9 mouse cellular contexts compared by ENCODE assay signal in genomic region chr4:149990212-149990953, GRCm38 (mm10). TPM values are rescaled to one million over a fixed set of nuclear protein-coding genes. Genes with fewer than 3 reads are reported as not detected.
A peak's percentile ranks its signal among the peaks of the same experiment; 100 is the strongest.
DNase-seq lines count a peak whose midpoint lies in the region; ATAC-seq and TF ChIP-seq lines count a peak whose summit lies in the region.
"Had no signal": no experiment of that assay in that cellular context is flagged by ENCODE, and none has a peak within 500 bp of the region (broad histone marks: within the 10 kb centered on the region; RNA-seq: fewer than 3 reads in every experiment).

No protein-coding gene starts in this region.

- H3K27ac ChIP-seq in liver, adult 2 months (replicated peaks; ENCODE audit: insufficient read depth, low read depth, low read length): peak overlapping the region; percentile 63
- peak overlapping the region; percentile 94 for H3K27ac ChIP-seq in intestine, embryonic 16.5 days (ENCODE audit: low read length)
- H3K27ac ChIP-seq in midbrain, embryonic 11.5 days (ENCODE audit: low read depth, low read length): no peak overlapping the region

- ATAC-seq in intestine, embryonic 16.5 days: peak; percentile 29
- ATAC-seq in midbrain, embryonic 11.5 days (ENCODE audit: low FRiP score): peak; percentile 47
- ATAC-seq: Patski had no signal

- DNase-seq in liver, adult 2 months (ENCODE audit: extremely low read depth, low read depth, low spot score): peak; percentile 87
- no peak for DNase-seq in liver
- peak; percentile 88 to 91 for DNase-seq in cerebellum, postnatal 14 days
- peak; percentile 62 to 66 for DNase-seq in gastrocnemius, postnatal 36 days
- DNase-seq in midbrain, embryonic 11.5 days (ENCODE audit: low spot score, missing footprints): peak; percentile 86
- DNase-seq in yolk sac, embryonic 10.5 days (ENCODE audit: low spot score): peak; percentile 62
- no peak for DNase-seq in natural killer cell, adult 2 months (ENCODE audit: low spot score in 2 of 2)

- H3K9me3 ChIP-seq in intestine, embryonic 16.5 days (ENCODE audit: control insufficient read depth, low read length): no peaks in the 10 kb centered on the region
- H3K9me3 ChIP-seq in midbrain, embryonic 11.5 days (ENCODE audit: control insufficient read depth, low read length): no peaks in the 10 kb centered on the region

- intact Hi-C loops in gastrocnemius, postnatal 36 days (cut with DNase I): no loop called here

- WGBS in liver, adult 2 months: 13% methylated on average over 8 of the region's 8 CpGs
- WGBS in intestine, embryonic 16.5 days: 24% methylated on average over 8 of the region's 8 CpGs
- 4% methylated on average over 8 of the region's 8 CpGs for WGBS in midbrain, embryonic 11.5 days

- peaks cover 23% of the 10 kb centered on the region; the same call in 1 of the 2 replicates for H3K79me2 ChIP-seq in liver, adult 2 months (ENCODE audit: control insufficient read depth, insufficient read depth, low read length)

- H3K27me3 ChIP-seq in liver, adult 2 months (ENCODE audit: control insufficient read depth, insufficient read depth, low read length): no peaks in the 10 kb centered on the region
- H3K27me3 ChIP-seq in intestine, embryonic 16.5 days (replicated peaks; ENCODE audit: control insufficient read depth, insufficient read depth, low read length): no peaks in the 10 kb centered on the region
- peaks cover 8% of the 10 kb centered on the region; the same call in 1 of the 2 replicates for H3K27me3 ChIP-seq in midbrain, embryonic 11.5 days (ENCODE audit: control insufficient read depth, insufficient read depth, low read length)
- H3K27me3 ChIP-seq: Patski had no signal

- peaks cover 49% of the 10 kb centered on the region for H3K36me3 ChIP-seq in liver, adult 2 months (ENCODE audit: control insufficient read depth, insufficient read depth, low read length)
- H3K36me3 ChIP-seq in intestine, embryonic 16.5 days (ENCODE audit: control insufficient read depth, insufficient read depth, low read length): no peaks in the 10 kb centered on the region
- no peaks in the 10 kb centered on the region for H3K36me3 ChIP-seq in midbrain, embryonic 11.5 days (ENCODE audit: control insufficient read depth, insufficient read depth, low read length)

- peak overlapping the region; percentile 38 for H3K9ac ChIP-seq in liver, adult 2 months (ENCODE audit: low read depth, low read length)
- H3K9ac ChIP-seq in intestine, embryonic 16.5 days (ENCODE audit: low read depth, low read length): peak overlapping the region; percentile 69
- no peak overlapping the region for H3K9ac ChIP-seq in midbrain, embryonic 11.5 days (ENCODE audit: low read length)

- no peak for TF ChIP-seq POLR2A in liver, adult 2 months (IDR thresholded peaks at IDR 0.05; ENCODE audit: extremely low read depth, insufficient read depth, low read length)

- H3K4me3 ChIP-seq in liver, adult 2 months (ENCODE audit: insufficient read depth, low read depth, low read length): peak overlapping the region; percentile 47; the same call in 1 of the 2 replicates
- H3K4me3 ChIP-seq in intestine, embryonic 16.5 days (ENCODE audit: low read length): 0 out of 2 replicates have a peak overlapping the region, but pooled peaks have one; percentile 9
- H3K4me3 ChIP-seq in midbrain, embryonic 11.5 days (ENCODE audit: low read depth, low read length): no peak overlapping the region

- peaks cover 68% of the 10 kb centered on the region for H3K4me1 ChIP-seq in liver, adult 2 months (ENCODE audit: control insufficient read depth, insufficient read depth, low read length)
- H3K4me1 ChIP-seq in intestine, embryonic 16.5 days (ENCODE audit: control insufficient read depth, insufficient read depth, low read length): peaks cover 44% of the 10 kb centered on the region
- peaks cover 16% of the 10 kb centered on the region for H3K4me1 ChIP-seq in midbrain, embryonic 11.5 days (ENCODE audit: control insufficient read depth, insufficient read depth, low read length)

- no peak for TF ChIP-seq CTCF in liver, adult 2 months (IDR thresholded peaks at IDR 0.05; ENCODE audit: low read depth, low read length)

- peak overlapping the region; percentile 44 for H3K4me2 ChIP-seq in intestine, embryonic 16.5 days (ENCODE audit: low read depth, low read length)
- no peak overlapping the region for H3K4me2 ChIP-seq in midbrain, embryonic 11.5 days

RNA-seq across cellular contexts. Expression of gene H6pd, which starts 18.4 kb away (rescaled TPM):
- 121 and 187 TPM in 2 replicates for total RNA-seq in liver, adult 2 months (2014; rRNA removed)
- 183 and 205 TPM in 2 replicates for polyA plus RNA-seq in liver, adult 2 months (2012; rRNA removed)
- total RNA-seq in gastrocnemius, postnatal 36 days (2021): 10 to 100 TPM; 51.9 to 54.1 TPM
- 31.6 and 41.6 TPM in 2 replicates for polyA plus RNA-seq in intestine, embryonic 16.5 days (2015; fragmentation: Nextera tagmentation; extraction: Ambion mirVana)
- polyA plus RNA-seq in midbrain, embryonic 11.5 days (2014; fragmentation: Nextera tagmentation; extraction: Ambion mirVana): 1.7 and 2.4 TPM in 2 replicates

RNA-seq across cellular contexts. Expression of gene Spsb1, which starts 35.5 kb away (rescaled TPM):
- 0.54 and 0.92 TPM in 2 replicates for total RNA-seq in liver, adult 2 months (2014; rRNA removed)
- polyA plus RNA-seq in liver, adult 2 months (2012; rRNA removed): 0.91 and 1.3 TPM in 2 replicates
- total RNA-seq in gastrocnemius, postnatal 36 days (2021): 1 to 10 TPM; 5.7 to 8.7 TPM
- polyA plus RNA-seq in intestine, embryonic 16.5 days (2015; fragmentation: Nextera tagmentation; extraction: Ambion mirVana): 17.0 and 20.6 TPM in 2 replicates
- polyA plus RNA-seq in midbrain, embryonic 11.5 days (2014; fragmentation: Nextera tagmentation; extraction: Ambion mirVana): 6.3 and 7.5 TPM in 2 replicates

Comparison
In these comparisons a context has a peak if more than half of its experiments do, and no peak if none do; other contexts are left out.
1. DNase-seq: peak in liver, adult 2 months (single experiment), cerebellum, postnatal 14 days (2 of 2), gastrocnemius, postnatal 36 days (2 of 2), midbrain, embryonic 11.5 days (single experiment) and yolk sac, embryonic 10.5 days (single experiment); none in liver (single experiment) and natural killer cell, adult 2 months (0 of 2).